Mouse (Mus musculus) heart, embryonic 14.5 days (tissue): ENCODE measurements around the gene Magohb. TPM values are rescaled to one million over a fixed set of nuclear protein-coding genes. Genes with fewer than 3 reads are reported as not detected.

ENCODE experiments used
- ATAC-seq: fragments of 200-750 bp; cut with Nextera tagmentation; 2 replicates; pipeline ENCODE4 v1.8.0; 2017; ENCODE audit warnings: low read depth, moderate TSS enrichment; ENCODE audit not compliant: insufficient number of reproducible peaks, insufficient read depth, low FRiP score
- H3K27ac ChIP-seq, 2 experiments: fragments of 200-500 bp in 1 of 2; fragments of 300-500 bp in 1 of 2; sonication (generic) in 1 of 2; replicated peaks in 1 of 2; 2 replicates each; pipeline ENCODE4 v1.5.1; 2012 to 2014; ENCODE audit warnings: low read depth in 2 of 2, low read length in 2 of 2, control low read depth in 1 of 2, mild to moderate bottlenecking in 1 of 2, mixed read lengths in 1 of 2; ENCODE audit not compliant: control insufficient read depth in 1 of 2, insufficient read depth in 1 of 2
- H3K27me3 ChIP-seq: fragments of 300-500 bp; sonication (generic); 2 replicates; pipeline ENCODE4 v1.6.1; 2014; ENCODE audit warnings: mild to moderate bottlenecking, low read length, control low read depth; ENCODE audit not compliant: control insufficient read depth, insufficient read depth
- H3K36me3 ChIP-seq: fragments of 300-500 bp; sonication (generic); 2 replicates; pipeline ENCODE4 v1.6.1; 2014; ENCODE audit warnings: mild to moderate bottlenecking, control low read depth, low read length, mixed read lengths; ENCODE audit not compliant: control insufficient read depth, insufficient read depth
- H3K4me1 ChIP-seq, 2 experiments: fragments of 200-500 bp in 1 of 2; fragments of 300-500 bp in 1 of 2; sonication (generic) in 1 of 2; 2 replicates each; pipeline ENCODE4 v1.6.1; 2012 to 2014; ENCODE audit warnings: low read length in 2 of 2, control low read depth in 1 of 2, mixed read lengths in 1 of 2; ENCODE audit not compliant: control insufficient read depth in 2 of 2, insufficient read depth in 2 of 2
- H3K4me2 ChIP-seq: fragments of 300-500 bp; sonication (generic); 2 replicates; pipeline ENCODE4 v1.6.1; 2014; ENCODE audit warnings: mild to moderate bottlenecking, low read length
- H3K4me3 ChIP-seq, 2 experiments: fragments of 200-500 bp in 1 of 2; fragments of 300-500 bp in 1 of 2; sonication (generic) in 1 of 2; 2 replicates each; pipeline ENCODE4 v1.5.1; 2012 to 2014; ENCODE audit warnings: low read length in 2 of 2, mild to moderate bottlenecking in 2 of 2, control low read depth in 1 of 2, low read depth in 1 of 2, moderate library complexity in 1 of 2; ENCODE audit not compliant: control insufficient read depth in 1 of 2, insufficient read depth in 1 of 2
- H3K9ac ChIP-seq: fragments of 300-500 bp; sonication (generic); 2 replicates; pipeline ENCODE4 v1.6.1; 2014; ENCODE audit warnings: mild to moderate bottlenecking, low read length
- H3K9me3 ChIP-seq: fragments of 300-500 bp; sonication (generic); 2 replicates; pipeline ENCODE4 v1.6.1; 2016; ENCODE audit warnings: low read length, control low read depth; ENCODE audit not compliant: control insufficient read depth
- WGBS: fragments of 180-500 bp; shearing (Covaris S2); extraction: QIAGEN DNeasy Blood & Tissue Kit; methylation state at CpG from one replicate; pipeline ENCODE4 v1.1.7; 2014; 5-methylcytosine and 5-hydroxymethylcytosine counted together
- polyA plus RNA-seq: library from polyadenylated mRNA; unstranded; fragments of >200 nt; fragmentation: Nextera tagmentation; extraction: Ambion mirVana; gene quantifications from 2 replicates; pipeline ENCODE4 v1.2.1, GENCODE M21; 2014

Gene Magohb
- polyA plus RNA-seq, 1 experiment from 2014 or later = 44.8 TPM

DNA sequence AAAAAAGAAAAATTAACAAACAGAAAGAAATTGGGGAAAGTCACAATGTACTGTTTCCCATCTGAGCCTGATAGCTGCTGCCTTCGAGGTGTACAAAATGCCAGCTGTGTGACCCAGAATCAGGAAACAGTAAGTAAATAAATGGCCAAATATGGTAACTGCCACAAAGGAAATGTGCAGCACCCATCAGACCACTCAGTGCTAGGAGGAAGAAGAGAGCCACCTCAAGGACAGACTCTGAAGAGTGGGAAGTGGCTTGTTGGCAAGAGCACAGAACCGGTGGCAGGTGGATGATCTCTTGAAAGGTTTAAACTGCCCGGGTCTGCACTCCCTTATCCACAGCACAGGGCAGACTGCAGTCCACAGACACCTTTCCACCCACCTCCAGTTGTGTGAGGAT, 15.0 kb upstream of the Magohb start:
- Histone ChIP-seq H3K36me3 (no peaks in the 10 kb centered on the region), H3K27me3 (no peaks in the 10 kb centered on the region), H3K4me1 (no peaks in the 10 kb centered on the region), H3K4me2 (no peak overlapping the region), H3K27ac (no peak overlapping the region), H3K9me3 (no peaks in the 10 kb centered on the region), H3K4me3 (no peak overlapping the region), H3K9ac (no peak overlapping the region)
- 62% methylated on average over 3 of the region's 3 CpGs for WGBS
- no peak for ATAC-seq

DNA sequence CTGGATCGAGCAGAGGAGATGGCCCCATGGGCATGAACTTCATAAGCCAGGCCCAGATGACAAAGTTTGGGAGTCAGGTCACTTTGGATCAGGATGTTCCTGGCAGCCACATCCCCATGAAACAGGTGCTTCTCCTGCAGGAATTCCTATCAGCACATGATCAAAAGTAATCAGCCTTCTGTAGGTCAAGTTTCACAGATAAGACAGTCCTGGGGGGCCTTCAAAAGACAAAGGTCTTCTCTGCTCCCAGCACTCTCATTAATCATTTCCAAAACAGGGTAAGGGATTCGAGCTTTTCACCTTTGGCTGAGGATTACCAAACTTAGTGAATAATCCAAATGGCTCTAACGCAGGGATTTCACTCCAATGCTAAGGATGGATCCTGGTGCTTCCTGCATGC, 11.7 kb upstream of the Magohb start:
- no peaks in the 10 kb centered on the region for H3K36me3 ChIP-seq
- no peaks in the 10 kb centered on the region for H3K27me3 ChIP-seq
- no peak overlapping the region for H3K9ac ChIP-seq
- WGBS = 53% methylated on average over 3 of the region's 3 CpGs
- no peak overlapping the region for H3K27ac ChIP-seq
- no peak overlapping the region for H3K4me3 ChIP-seq
- H3K4me1 ChIP-seq = no peaks in the 10 kb centered on the region
- H3K4me2 ChIP-seq = no peak overlapping the region
- no peak for ATAC-seq
- H3K9me3 ChIP-seq = no peaks in the 10 kb centered on the region

DNA sequence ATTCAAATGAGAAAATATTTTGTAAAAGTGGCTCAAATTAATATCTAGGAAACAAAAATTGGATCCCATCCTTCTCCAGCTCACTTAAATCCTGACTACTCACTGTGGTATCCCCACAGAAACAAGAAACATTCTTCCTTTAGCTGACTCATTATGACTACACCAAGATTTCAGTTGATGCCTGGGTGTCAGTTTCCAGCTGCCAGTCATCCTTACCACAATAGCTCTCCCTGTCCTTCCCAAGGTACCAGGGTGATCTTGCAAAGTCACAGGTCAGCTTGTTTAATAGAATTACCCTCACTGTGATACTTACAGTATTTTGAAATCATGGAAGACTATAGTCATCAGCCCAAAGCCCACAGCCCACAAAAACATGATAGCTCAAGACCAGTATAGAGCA, 5.5 kb upstream of the Magohb start:
- Histone ChIP-seq H3K4me3 (no peak overlapping the region), H3K9ac (no peak overlapping the region), H3K27ac (no peak overlapping the region), H3K4me1 (no peaks in the 10 kb centered on the region), H3K36me3 (no peaks in the 10 kb centered on the region), H3K9me3 (no peaks in the 10 kb centered on the region), H3K27me3 (peaks cover 3% of the 10 kb centered on the region; the same call in 1 of the 2 replicates), H3K4me2 (no peak overlapping the region)
- no peak for ATAC-seq

DNA sequence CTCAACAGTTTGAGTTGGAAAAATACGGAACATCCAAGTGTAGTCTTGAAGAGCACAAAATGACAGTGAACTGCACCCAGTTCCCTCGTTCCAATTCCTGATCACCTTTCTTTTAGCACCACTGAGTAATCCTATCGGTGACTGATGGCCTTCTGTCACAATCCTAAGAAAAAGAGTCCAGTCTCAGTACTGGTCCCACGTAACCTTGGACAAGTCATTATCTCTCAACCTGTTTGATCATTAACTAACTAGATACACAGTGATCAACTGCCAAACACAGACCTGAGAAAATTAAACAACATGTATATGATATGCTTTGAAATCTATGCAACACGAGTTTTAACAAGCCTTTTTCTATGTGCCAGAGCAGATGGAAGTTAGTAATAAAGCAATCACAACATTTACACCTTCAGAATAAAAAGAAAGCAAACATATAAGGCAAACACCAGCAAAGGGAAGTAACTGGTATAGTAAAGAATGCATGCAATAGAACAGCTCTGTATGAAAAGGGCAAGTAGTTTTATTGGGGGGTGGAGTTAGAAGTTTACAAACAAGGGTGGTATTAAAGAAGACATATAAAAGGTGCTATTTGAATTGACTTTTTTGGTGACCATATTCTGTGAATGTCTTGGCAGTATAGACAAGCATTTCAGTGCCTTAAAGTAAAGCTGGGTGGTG, 1.5 kb upstream of the Magohb start:
- no peak overlapping the region for H3K9ac ChIP-seq

DNA sequence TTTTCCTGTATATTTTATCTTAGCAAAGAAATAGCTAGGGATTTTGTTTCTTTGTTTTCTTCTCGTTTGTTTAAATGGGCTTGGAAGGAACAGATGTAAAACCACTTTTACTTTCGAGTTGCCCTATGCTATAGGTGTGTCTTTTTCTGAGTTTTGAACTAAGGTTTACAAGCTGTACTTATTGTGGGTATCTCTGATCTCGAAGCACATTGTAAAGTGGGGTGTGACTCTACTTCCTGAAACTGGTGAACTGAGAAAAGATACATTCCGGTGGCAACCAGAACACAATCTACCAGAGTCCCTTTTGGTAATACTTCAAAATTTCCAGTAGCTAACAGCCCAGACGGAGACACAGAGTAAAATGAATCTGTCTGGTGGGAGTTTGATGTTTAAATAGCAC, 872 bp upstream of the Magohb start:
- ATAC-seq = no peak
- WGBS = 85% methylated on average over 5 of the region's 5 CpGs
- 0 out of 2 replicates have a peak, but pooled peaks cover 4% of the 10 kb centered on the region for H3K36me3 ChIP-seq
- peak overlapping the region; percentile 71 for H3K4me2 ChIP-seq
- no peak overlapping the region for H3K9ac ChIP-seq
- no peak overlapping the region for H3K4me3 ChIP-seq
- H3K27me3 ChIP-seq = peaks cover 3% of the 10 kb centered on the region; the same call in 1 of the 2 replicates
- no peak overlapping the region for H3K27ac ChIP-seq
- no peaks in the 10 kb centered on the region for H3K9me3 ChIP-seq
- H3K4me1 ChIP-seq = peaks cover 0 to 6% of the 10 kb centered on the region in 2 experiments; a peak in 2 of 4 replicates

More for the DNA sequence above, 1.5 kb upstream of the Magohb start:
- Histone ChIP-seq H3K4me3 (no peak overlapping the region), H3K4me1 (peaks cover 0 to 6% of the 10 kb centered on the region in 2 experiments; a peak in 2 of 4 replicates), H3K4me2 (no peak overlapping the region), H3K27ac (no peak overlapping the region), H3K36me3 (no peaks in the 10 kb centered on the region), H3K27me3 (peaks cover 3% of the 10 kb centered on the region; the same call in 1 of the 2 replicates), H3K9me3 (no peaks in the 10 kb centered on the region)
- ATAC-seq = no peak
- 84% methylated on average over 5 of the region's 5 CpGs for WGBS

DNA sequence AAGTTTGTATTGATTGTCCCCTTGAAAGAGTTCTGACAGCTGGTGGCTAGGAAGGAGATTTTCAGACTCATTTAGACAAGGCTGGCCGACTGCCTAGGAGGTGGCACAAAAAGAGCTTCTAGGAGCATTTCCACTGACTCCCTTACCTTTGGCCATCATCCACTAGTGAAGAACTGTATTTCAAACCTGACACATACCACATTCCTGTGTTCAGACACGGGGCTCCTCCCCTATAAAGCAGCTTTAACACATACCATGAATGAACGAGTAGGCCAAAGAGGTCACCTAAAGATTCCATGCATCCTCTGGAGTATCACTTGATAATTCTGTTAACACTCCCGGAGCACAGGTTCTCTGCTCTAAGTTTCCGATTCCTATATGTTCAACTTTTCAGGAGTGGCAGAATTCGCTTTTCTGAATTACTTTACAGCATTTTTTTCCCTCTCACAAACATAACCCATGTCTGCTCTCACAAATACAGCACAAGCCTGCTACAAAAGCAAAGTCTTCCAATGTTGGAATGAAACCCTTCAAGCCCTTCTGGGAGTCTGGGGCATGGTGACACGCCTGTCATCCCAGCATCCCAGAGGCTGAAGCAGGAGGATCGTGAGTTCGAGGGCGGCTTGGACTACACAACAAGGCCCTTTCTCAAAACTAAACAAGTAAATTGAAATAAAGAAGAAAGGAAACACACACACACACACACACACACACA, 611 bp downstream of the Magohb start:
- peak overlapping the region; percentile 56 to 63; a peak in 3 of 4 replicates for H3K27ac ChIP-seq
- peak overlapping the region; percentile 77 for H3K4me2 ChIP-seq
- no peaks in the 10 kb centered on the region for H3K9me3 ChIP-seq
- peaks cover 16% of the 10 kb centered on the region for H3K36me3 ChIP-seq
- peak overlapping the region; percentile 83 for H3K9ac ChIP-seq
- ATAC-seq = no peak
- H3K27me3 ChIP-seq = no peaks in the 10 kb centered on the region
- WGBS = 15% methylated on average over 10 of the region's 10 CpGs
- H3K4me3 ChIP-seq = peak overlapping the region; percentile 70 to 91
- H3K4me1 ChIP-seq = peaks cover 0 to 6% of the 10 kb centered on the region in 2 experiments; a peak in 2 of 4 replicates

DNA sequence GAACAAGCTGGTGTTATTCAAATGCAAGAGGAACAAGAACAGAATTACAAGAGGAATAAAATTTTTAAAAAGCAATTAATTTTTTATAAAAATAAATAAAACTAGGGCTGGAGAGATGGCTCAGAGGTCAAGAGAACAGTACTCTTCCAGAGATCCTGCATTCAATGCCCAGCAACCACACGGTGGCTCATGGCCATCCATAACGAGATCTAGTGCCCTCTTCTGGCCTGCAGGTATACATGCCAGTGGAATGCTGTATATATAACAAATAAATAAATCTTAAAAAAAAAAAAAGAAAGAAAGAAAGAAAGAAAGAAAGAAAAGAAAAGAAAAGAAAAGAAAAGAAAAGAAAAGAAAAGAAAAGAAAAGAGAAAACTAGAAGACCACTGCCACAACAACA, 2.6 kb downstream of the Magohb start:
- Histone ChIP-seq H3K27me3 (no peaks in the 10 kb centered on the region), H3K4me1 (peaks cover 0 to 6% of the 10 kb centered on the region in 2 experiments; a peak in 2 of 4 replicates), H3K9ac (no peak overlapping the region), H3K36me3 (peaks cover 33% of the 10 kb centered on the region), H3K4me3 (no peak overlapping the region), H3K27ac (no peak overlapping the region), H3K9me3 (no peaks in the 10 kb centered on the region), H3K4me2 (no peak overlapping the region)
- 6% methylated on average over 2 of the region's 2 CpGs for WGBS
- no peak for ATAC-seq
